Mouse (Mus musculus) fat pad, adult 2 months (tissue): Measurements from ENCODE around the gene Evi2a.
A peak's percentile ranks its signal among the peaks of the same experiment; 100 is the strongest.

Source experiments
- DNase-seq: peaks from one replicate; pipeline ENCODE4 v3.0.0-alpha.2; 2011; ENCODE audit warnings: low read depth, low spot score; ENCODE audit errors: extremely low read depth

Gene Evi2a

GRCm38 (mm10) chr11:79530333-79530761 is at the start of gene Evi2a, which contains the start of gene Evi2:
TSS of gene Evi2a (minus strand) at chr11:79530609.
TSS of gene Evi2 (minus strand) at chr11:79530589.
- no peak for DNase-seq

- DNase-seq: peak; percentile 11
Measured at GRCm38 (mm10) chr11:79577741-79578140, 47.3 kb upstream of the Evi2a start.

GRCm38 (mm10) chr11:79575383-79576073 is 45.1 kb upstream of the Evi2a start:
- DNase-seq: no peak

- no peak for DNase-seq
Measured at GRCm38 (mm10) chr11:79573836-79574235, 43.4 kb upstream of the Evi2a start.

GRCm38 (mm10) chr11:79570319-79570718 is 39.9 kb upstream of the Evi2a start:
- DNase-seq: no peak

GRCm38 (mm10) chr11:79568197-79568911 is 37.9 kb upstream of the Evi2a start:
- DNase-seq: no peak

- DNase-seq: no peak
Measured at GRCm38 (mm10) chr11:79566947-79567346, 36.5 kb upstream of the Evi2a start.

GRCm38 (mm10) chr11:79563493-79563892 is 33.1 kb upstream of the Evi2a start:
- DNase-seq: no peak

- no peak for DNase-seq
Measured at GRCm38 (mm10) chr11:79560536-79560935, 30.1 kb upstream of the Evi2a start.

GRCm38 (mm10) chr11:79552622-79553021 is 22.2 kb upstream of the Evi2a start:
- DNase-seq: no peak

- DNase-seq: no peak
Measured at GRCm38 (mm10) chr11:79536293-79536692, 5.9 kb upstream of the Evi2a start.

GRCm38 (mm10) chr11:79535554-79535953 is 5.1 kb upstream of the Evi2a start:
- no peak for DNase-seq

- no peak for DNase-seq
Measured at GRCm38 (mm10) chr11:79533950-79534690, 3.7 kb upstream of the Evi2a start.

GRCm38 (mm10) chr11:79533311-79533710 is 2.9 kb upstream of the Evi2a start:
- DNase-seq: no peak

GRCm38 (mm10) chr11:79531485-79531884 is 1.1 kb upstream of the Evi2a start:
- no peak for DNase-seq

GRCm38 (mm10) chr11:79530774-79531173 is 365 bp upstream of the Evi2a start:
- DNase-seq: no peak

GRCm38 (mm10) chr11:79529736-79530135 is 673 bp downstream of the Evi2a start:
- no peak for DNase-seq

GRCm38 (mm10) chr11:79529226-79529625 is 1.2 kb downstream of the Evi2a start:
- no peak for DNase-seq

GRCm38 (mm10) chr11:79528601-79529000 is 1.8 kb downstream of the Evi2a start:
- no peak for DNase-seq

GRCm38 (mm10) chr11:79527739-79528384 is 2.5 kb downstream of the Evi2a start:
- no peak for DNase-seq
